Mouse (Mus musculus) embryonic fibroblast, embryonic 13.5 days (primary cell): Measurements from ENCODE around the gene Slc5a4a.

ENCODE experiments used
- CTCF ChIP-seq: IDR thresholded peaks from 2 replicates; pipeline ENCODE4 v1.5.1; 2011; ENCODE audit warnings: mild to moderate bottlenecking, control low read depth, low read length, moderate library complexity, borderline replicate concordance; ENCODE audit not compliant: insufficient read depth
- POLR2A ChIP-seq: IDR thresholded peaks from 2 replicates; pipeline ENCODE4 v1.6.1; 2011; ENCODE audit warnings: low read depth, mild to moderate bottlenecking, control low read depth, low read length, moderate library complexity

- no peak for TF ChIP-seq CTCF
- peak; percentile 93 for TF ChIP-seq POLR2A
Observed at GRCm38 (mm10) chr10:76237341-76238225, 90.3 kb downstream of the Slc5a4a start, which contains the start of gene Prmt2.
